Comparison of ENCODE assay signal across 25 mouse cellular contexts in the genomic region with DNA sequence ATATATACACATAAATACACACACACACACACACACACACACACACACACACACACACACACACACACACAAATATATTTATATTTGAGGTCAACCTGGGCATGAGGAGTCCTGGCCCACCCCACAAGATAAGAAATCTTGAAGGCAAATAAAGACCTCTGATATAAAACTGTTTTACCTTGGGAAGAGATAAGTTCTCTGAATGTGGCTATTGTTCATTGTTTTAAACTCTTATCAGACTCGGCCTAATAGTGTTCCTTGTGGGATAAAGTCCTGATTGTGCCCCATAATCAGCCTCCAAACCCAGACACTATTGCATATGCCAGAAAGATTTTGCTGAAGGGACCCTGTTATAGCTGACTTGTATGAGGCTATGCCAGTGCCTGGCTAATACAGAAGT. TPM values are rescaled to one million over a fixed set of nuclear protein-coding genes. Genes with fewer than 3 reads are reported as not detected.
"Had no signal": no experiment of that assay in that cellular context is flagged by ENCODE, and none has a peak within 500 bp of the region (broad histone marks: within the 10 kb centered on the region; RNA-seq: fewer than 3 reads in every experiment).

No protein-coding gene starts in this region.

RNA-seq across cellular contexts. Expression of a gene that starts 3.2 kb away (rescaled TPM):
- polyA plus RNA-seq: heart, adult 2 months; heart, embryonic 10.5 days; heart, embryonic 11.5 days; heart, embryonic 12.5 days; heart, embryonic 13.5 days; heart, embryonic 14.5 days; heart, embryonic 15.5 days; heart, embryonic 16.5 days; heart, postnatal 0 days; hindbrain, embryonic 10.5 days; hindbrain, embryonic 11.5 days; hindbrain, embryonic 12.5 days; hindbrain, embryonic 13.5 days; hindbrain, embryonic 14.5 days; hindbrain, embryonic 15.5 days; hindbrain, embryonic 16.5 days; hindbrain, postnatal 0 days; inflammation-experienced regulatory T-cells, adult 6 months; intestine, embryonic 14.5 days; kidney, adult 2 months; kidney, embryonic 14.5 days; kidney, embryonic 15.5 days; kidney, embryonic 16.5 days; kidney, postnatal 0 days; large intestine, adult 2 months had no signal

RNA-seq across cellular contexts. Expression of a gene that starts 6.5 kb away (rescaled TPM):
- polyA plus RNA-seq: heart, adult 2 months; heart, embryonic 10.5 days; heart, embryonic 11.5 days; heart, embryonic 12.5 days; heart, embryonic 13.5 days; heart, embryonic 14.5 days; heart, embryonic 15.5 days; heart, embryonic 16.5 days; heart, postnatal 0 days; hindbrain, embryonic 10.5 days; hindbrain, embryonic 11.5 days; hindbrain, embryonic 12.5 days; hindbrain, embryonic 13.5 days; hindbrain, embryonic 14.5 days; hindbrain, embryonic 15.5 days; hindbrain, embryonic 16.5 days; hindbrain, postnatal 0 days; inflammation-experienced regulatory T-cells, adult 6 months; kidney, adult 2 months had no signal

RNA-seq across cellular contexts. Expression of a gene that starts 45.6 kb away (rescaled TPM):
- polyA plus RNA-seq: heart, adult 2 months; heart, embryonic 10.5 days; heart, embryonic 11.5 days; heart, embryonic 12.5 days; heart, embryonic 13.5 days; heart, embryonic 14.5 days; heart, embryonic 15.5 days; heart, embryonic 16.5 days; heart, postnatal 0 days; hindbrain, embryonic 10.5 days; hindbrain, embryonic 11.5 days; hindbrain, embryonic 12.5 days; hindbrain, embryonic 13.5 days; hindbrain, embryonic 14.5 days; hindbrain, embryonic 15.5 days; hindbrain, embryonic 16.5 days; hindbrain, postnatal 0 days; inflammation-experienced regulatory T-cells, adult 6 months; kidney, adult 2 months had no signal
